9 mouse cellular contexts compared by ENCODE assay signal in genomic region chr5:125112588-125112987, GRCm38 (mm10).
DNase-seq lines count a peak whose midpoint lies in the region; ATAC-seq lines count a peak whose summit lies in the region.
"Had no signal": no experiment of that assay in that cellular context is flagged by ENCODE, and none has a peak within 500 bp of the region (broad histone marks: within the 10 kb centered on the region; RNA-seq: fewer than 3 reads in every experiment).

No protein-coding gene starts in this region.

- H3K4me2 ChIP-seq in hindbrain, embryonic 11.5 days (replicated peaks; ENCODE audit: low read depth, low read length), result no peak overlapping the region
- H3K4me2 ChIP-seq in embryonic facial prominence, embryonic 12.5 days (replicated peaks), result no peak overlapping the region
- no peak overlapping the region for H3K4me2 ChIP-seq in hindbrain, embryonic 13.5 days
- H3K4me2 ChIP-seq in midbrain, embryonic 16.5 days (ENCODE audit: low read length), result no peak overlapping the region

- H3K9ac ChIP-seq in hindbrain, embryonic 11.5 days (ENCODE audit: low read depth, low read length), result no peak overlapping the region
- H3K9ac ChIP-seq in embryonic facial prominence, embryonic 12.5 days, result no peak overlapping the region
- peak overlapping the region; percentile 49 for H3K9ac ChIP-seq in hindbrain, embryonic 13.5 days
- no peak overlapping the region for H3K9ac ChIP-seq in midbrain, embryonic 16.5 days (ENCODE audit: low read depth, low read length)

- H3K27ac ChIP-seq in hindbrain, embryonic 10.5 days, result peak overlapping the region; percentile 79
- H3K27ac ChIP-seq in hindbrain, embryonic 11.5 days (ENCODE audit: low read depth, low read length), result no peak overlapping the region
- H3K27ac ChIP-seq in embryonic facial prominence, embryonic 12.5 days, result peak overlapping the region; percentile 66
- peak overlapping the region; percentile 87 for H3K27ac ChIP-seq in hindbrain, embryonic 13.5 days
- H3K27ac ChIP-seq in midbrain, embryonic 16.5 days (ENCODE audit: low read length), result peak overlapping the region; percentile 78

- H3K9me3 ChIP-seq in hindbrain, embryonic 10.5 days, result 0 out of 2 replicates have a peak, but pooled peaks cover 3% of the 10 kb centered on the region
- no peaks in the 10 kb centered on the region for H3K9me3 ChIP-seq in hindbrain, embryonic 11.5 days (ENCODE audit: control insufficient read depth, low read length)
- 0 out of 2 replicates have a peak, but pooled peaks cover 6% of the 10 kb centered on the region for H3K9me3 ChIP-seq in embryonic facial prominence, embryonic 12.5 days
- H3K9me3 ChIP-seq in hindbrain, embryonic 13.5 days, result no peaks in the 10 kb centered on the region
- H3K9me3 ChIP-seq in midbrain, embryonic 16.5 days (replicated peaks; ENCODE audit: control insufficient read depth, low read length, poor library complexity, severe bottlenecking), result no peaks in the 10 kb centered on the region

- H3K4me1 ChIP-seq in hindbrain, embryonic 10.5 days (replicated peaks), result peaks cover 53% of the 10 kb centered on the region
- peaks cover 6% of the 10 kb centered on the region; the same call in 1 of the 2 replicates for H3K4me1 ChIP-seq in hindbrain, embryonic 11.5 days (replicated peaks; ENCODE audit: control insufficient read depth, insufficient read depth, low read length)
- H3K4me1 ChIP-seq in embryonic facial prominence, embryonic 12.5 days, result peaks cover 42% of the 10 kb centered on the region
- peaks cover 45% of the 10 kb centered on the region for H3K4me1 ChIP-seq in hindbrain, embryonic 13.5 days (replicated peaks)
- H3K4me1 ChIP-seq in midbrain, embryonic 16.5 days (ENCODE audit: control insufficient read depth, insufficient read depth, low read length), result peaks cover 24% of the 10 kb centered on the region

- WGBS in hindbrain, embryonic 10.5 days, result 92% methylated on average over 1 of the region's 1 CpGs
- WGBS in hindbrain, embryonic 11.5 days, result 83% methylated on average over 1 of the region's 1 CpGs
- WGBS in embryonic facial prominence, embryonic 12.5 days, result 77% methylated on average over 1 of the region's 1 CpGs
- 74% methylated on average over 1 of the region's 1 CpGs for WGBS in hindbrain, embryonic 13.5 days
- WGBS in midbrain, embryonic 16.5 days, result 77% methylated on average over 1 of the region's 1 CpGs

- H3K27me3 ChIP-seq in hindbrain, embryonic 10.5 days (ENCODE audit: insufficient read depth, poor library complexity, severe bottlenecking), result no peaks in the 10 kb centered on the region
- H3K27me3 ChIP-seq in hindbrain, embryonic 11.5 days (ENCODE audit: control insufficient read depth, insufficient read depth, low read length), result no peaks in the 10 kb centered on the region
- H3K27me3 ChIP-seq in embryonic facial prominence, embryonic 12.5 days, result no peaks in the 10 kb centered on the region
- H3K27me3 ChIP-seq in hindbrain, embryonic 13.5 days, result no peaks in the 10 kb centered on the region
- H3K27me3 ChIP-seq in midbrain, embryonic 16.5 days (ENCODE audit: control insufficient read depth, insufficient read depth, low read depth, low read length), result no peaks in the 10 kb centered on the region

- no peak for ATAC-seq in hindbrain, embryonic 11.5 days (ENCODE audit: low FRiP score)
- ATAC-seq in embryonic facial prominence, embryonic 12.5 days (ENCODE audit: insufficient number of reproducible peaks, insufficient read depth, low FRiP score, low TSS enrichment), result no peak
- ATAC-seq in hindbrain, embryonic 13.5 days (ENCODE audit: low FRiP score), result no peak
- ATAC-seq in midbrain, embryonic 16.5 days, result no peak
- no peak for ATAC-seq in CD4-positive, CD25-positive, alpha-beta regulatory T cell, adult 4 months
- no peak for ATAC-seq in activated CD4-positive, CD25-positive, alpha-beta regulatory T cell, adult 4 months

- DNase-seq in hindbrain, embryonic 10.5 days (ENCODE audit: low spot score), result no peak
- DNase-seq in hindbrain, embryonic 11.5 days (ENCODE audit: low spot score), result no peak
- no peak for DNase-seq in gastrocnemius, adult 18-20 months (ENCODE audit: low spot score)
- DNase-seq: cerebellum, adult 8-10 months had no signal

- peaks cover 95% of the 10 kb centered on the region for H3K36me3 ChIP-seq in hindbrain, embryonic 10.5 days
- peaks cover 11% of the 10 kb centered on the region for H3K36me3 ChIP-seq in hindbrain, embryonic 11.5 days (ENCODE audit: control insufficient read depth, insufficient read depth, low read length)
- peaks cover 73% of the 10 kb centered on the region for H3K36me3 ChIP-seq in embryonic facial prominence, embryonic 12.5 days
- peaks cover 64% of the 10 kb centered on the region for H3K36me3 ChIP-seq in hindbrain, embryonic 13.5 days
- peaks cover 16% of the 10 kb centered on the region for H3K36me3 ChIP-seq in midbrain, embryonic 16.5 days (ENCODE audit: control insufficient read depth, insufficient read depth, low read length)

- no peak overlapping the region for H3K4me3 ChIP-seq in hindbrain, embryonic 10.5 days
- no peak overlapping the region for H3K4me3 ChIP-seq in hindbrain, embryonic 11.5 days (ENCODE audit: low read depth, low read length)
- H3K4me3 ChIP-seq in embryonic facial prominence, embryonic 12.5 days, result no peak overlapping the region
- H3K4me3 ChIP-seq in hindbrain, embryonic 13.5 days, result no peak overlapping the region
- no peak overlapping the region for H3K4me3 ChIP-seq in midbrain, embryonic 16.5 days (ENCODE audit: low read depth, low read length)
